Mouse (Mus musculus) embryo, embryonic 9.5 days (tissue): ENCODE data around the gene Epb41.

Experiments used
- DNase-seq: peaks from one replicate; pipeline ENCODE4 v3.0.0-alpha.2; 2017; ENCODE audit errors: extremely low spot score

The Epb41 gene

DNA sequence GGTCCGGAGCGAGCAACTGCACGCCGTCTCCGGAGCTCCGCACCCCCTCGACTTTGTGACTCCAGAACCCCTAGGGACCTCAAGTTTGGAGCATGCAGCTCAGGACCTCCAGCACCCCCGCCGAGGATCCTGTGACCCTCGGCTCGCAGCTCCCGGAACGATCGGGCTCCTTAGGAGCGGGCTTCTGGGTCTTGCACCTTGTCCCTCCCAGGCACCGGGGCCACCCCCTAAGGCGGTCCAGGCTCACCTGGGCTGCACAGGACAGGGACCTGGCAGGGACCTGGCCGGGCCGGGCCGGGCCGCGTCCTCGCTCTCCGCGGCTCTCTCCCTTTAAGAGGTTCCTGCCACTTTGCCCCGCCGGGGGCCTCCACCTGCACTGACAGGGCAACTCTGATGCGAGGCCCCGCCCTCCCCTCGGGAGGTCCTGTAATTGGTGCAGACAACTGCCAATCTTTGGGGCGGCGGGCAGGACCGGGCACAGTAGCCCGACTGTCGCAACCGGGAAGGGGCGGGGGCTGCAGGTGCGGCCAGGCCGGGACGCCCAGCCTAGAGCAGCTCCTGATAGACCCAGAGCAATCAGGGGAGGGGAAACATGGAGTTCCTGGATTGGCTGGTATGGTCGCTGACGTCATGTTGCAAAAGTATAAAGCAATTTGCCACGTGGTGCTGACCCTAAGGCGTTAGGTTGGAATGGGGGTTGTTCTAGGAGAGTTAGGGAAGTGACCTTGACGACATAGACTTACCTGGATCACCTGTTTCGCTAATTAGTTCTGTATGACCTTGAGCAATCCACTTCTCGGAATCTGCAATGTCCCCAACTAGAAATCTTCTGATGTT lies at the start of gene Epb41:
TSS of gene Epb41 (minus strand) at position 389 of the 837 bp plus-strand sequence.
- DNase-seq, result peak; percentile 99

DNA sequence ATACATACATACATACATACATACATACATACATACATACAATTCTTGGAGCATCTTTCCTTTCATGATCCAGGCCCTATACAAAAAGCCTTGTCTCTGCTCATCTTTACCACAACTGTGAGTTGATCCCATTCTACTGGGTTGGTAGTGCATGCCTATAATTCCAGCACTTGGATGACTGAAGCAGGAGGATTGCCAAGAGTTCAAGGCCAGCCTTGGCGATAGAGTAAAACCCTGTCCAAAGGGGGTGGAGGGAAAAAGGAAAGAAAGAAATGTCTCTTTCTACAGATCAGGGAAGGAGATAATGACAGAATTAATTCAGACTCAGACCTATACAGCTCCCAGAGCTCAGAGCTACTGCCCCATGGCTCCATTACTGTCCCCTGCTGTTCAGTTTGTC lies 48.0 kb upstream of the Epb41 start:
- no peak for DNase-seq

- no peak for DNase-seq
Observed at GRCm38 (mm10) chr4:132121674-132122073, 46.6 kb upstream of the Epb41 start.

DNA sequence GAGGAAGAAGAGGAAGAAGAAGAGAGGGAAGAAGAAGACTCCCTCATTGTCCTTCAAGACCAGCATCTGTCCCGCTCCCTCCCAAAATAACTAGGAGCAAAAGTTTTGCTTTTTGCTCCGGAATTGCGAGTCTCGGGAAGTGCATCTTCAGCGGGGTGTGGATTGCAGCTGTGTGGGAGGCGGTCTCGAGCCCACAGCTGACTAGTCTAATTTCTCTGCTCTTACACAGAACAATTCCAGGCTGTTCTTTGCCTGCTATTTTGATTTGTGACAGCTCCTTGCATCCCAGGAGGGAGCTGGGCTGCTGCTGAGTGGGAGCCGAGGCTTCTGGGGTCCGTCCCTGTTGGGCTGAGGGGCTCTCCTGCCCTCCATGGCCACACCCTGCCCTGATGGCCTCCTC lies 44.4 kb upstream of the Epb41 start:
- DNase-seq, result no peak

DNA sequence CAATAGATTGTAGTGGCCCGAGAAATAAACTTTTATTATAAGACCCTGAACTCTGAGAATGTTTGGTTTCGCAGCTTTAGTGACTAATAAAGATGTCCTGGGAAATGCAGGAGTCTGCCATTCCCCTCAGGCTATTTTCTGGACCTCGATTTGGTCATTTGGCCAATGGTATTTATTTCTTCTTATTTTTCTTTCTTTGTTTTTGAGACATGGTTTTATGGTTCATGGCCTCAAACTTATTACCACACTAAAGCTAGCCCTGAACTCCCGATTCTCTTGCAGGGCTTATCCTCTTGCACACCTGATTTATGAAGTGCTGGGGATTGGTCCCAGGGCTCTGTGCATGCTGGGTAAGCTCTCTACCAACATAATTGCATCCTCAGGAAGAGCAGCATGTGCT lies 41.2 kb upstream of the Epb41 start:
- no peak for DNase-seq

GRCm38 (mm10) chr4:132113411-132114095 lies 38.4 kb upstream of the Epb41 start:
- DNase-seq, result peak; percentile 12

GRCm38 (mm10) chr4:132111227-132111626 lies 36.1 kb upstream of the Epb41 start:
- DNase-seq, result no peak

- DNase-seq, result no peak
Observed at GRCm38 (mm10) chr4:132108221-132108620, 33.1 kb upstream of the Epb41 start.

DNA sequence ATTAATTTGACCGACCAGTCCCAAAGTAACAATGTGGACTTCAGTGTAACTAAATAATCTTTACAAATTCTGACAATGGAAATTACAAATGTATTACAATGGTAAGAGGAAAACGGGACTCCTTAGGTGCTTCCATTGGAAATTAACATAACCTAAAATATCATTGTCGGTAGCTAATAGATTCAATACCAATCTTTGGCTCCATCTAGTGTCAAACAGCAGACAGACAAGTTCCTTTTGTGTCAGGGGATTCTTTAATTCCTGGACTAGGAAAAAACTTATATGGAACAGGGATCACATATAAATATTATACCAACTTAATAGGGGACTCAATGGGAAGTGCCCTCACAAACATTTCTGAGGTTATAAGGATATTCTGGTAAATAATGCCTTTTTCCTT lies 26.0 kb upstream of the Epb41 start:
- DNase-seq, result no peak

DNA sequence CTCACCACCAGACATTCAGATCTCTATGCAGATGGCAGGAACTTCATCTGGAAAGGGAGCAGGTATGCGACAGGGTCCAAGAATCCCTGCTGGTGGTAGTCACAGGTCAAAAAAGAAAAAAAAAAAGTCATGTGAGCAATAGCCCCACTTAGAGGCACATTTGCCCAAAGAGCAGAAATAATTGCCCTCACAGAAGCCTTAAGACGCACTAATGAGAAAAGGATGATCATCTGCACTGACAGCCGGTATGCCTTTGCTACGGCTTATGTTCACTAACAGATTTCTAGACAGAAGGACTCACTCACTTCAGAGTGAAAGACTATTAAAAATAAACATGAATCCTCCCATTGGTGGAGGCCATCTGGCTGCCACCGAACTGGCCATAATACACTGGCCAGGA lies 24.4 kb upstream of the Epb41 start:
- no peak for DNase-seq

DNA sequence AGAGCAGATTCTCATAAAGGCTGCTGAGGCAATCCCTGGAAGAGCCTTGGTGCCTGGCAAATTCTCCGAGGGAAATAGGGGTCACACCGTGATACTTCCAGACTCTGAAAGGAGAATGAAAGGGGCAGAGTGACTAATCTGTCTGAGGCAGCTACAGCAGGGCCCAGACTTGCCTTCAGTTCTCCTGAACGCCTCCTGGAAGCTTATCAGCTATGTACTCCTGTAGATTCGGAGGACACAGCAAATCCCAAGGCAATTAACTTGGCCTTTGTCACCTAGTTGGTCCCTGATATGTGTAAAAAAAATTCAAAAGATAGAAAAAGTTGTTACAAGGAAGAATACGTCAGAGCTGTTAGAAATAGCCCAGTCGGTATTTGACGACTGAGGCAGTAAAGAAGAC lies 19.9 kb upstream of the Epb41 start:
- no peak for DNase-seq

- DNase-seq, result no peak
Observed at GRCm38 (mm10) chr4:132093928-132094327, 18.8 kb upstream of the Epb41 start.

- no peak for DNase-seq
Observed at GRCm38 (mm10) chr4:132093136-132093535, 18.0 kb upstream of the Epb41 start.

- DNase-seq, result peak; percentile 64
Observed at GRCm38 (mm10) chr4:132088921-132089320, 13.8 kb upstream of the Epb41 start.

DNA sequence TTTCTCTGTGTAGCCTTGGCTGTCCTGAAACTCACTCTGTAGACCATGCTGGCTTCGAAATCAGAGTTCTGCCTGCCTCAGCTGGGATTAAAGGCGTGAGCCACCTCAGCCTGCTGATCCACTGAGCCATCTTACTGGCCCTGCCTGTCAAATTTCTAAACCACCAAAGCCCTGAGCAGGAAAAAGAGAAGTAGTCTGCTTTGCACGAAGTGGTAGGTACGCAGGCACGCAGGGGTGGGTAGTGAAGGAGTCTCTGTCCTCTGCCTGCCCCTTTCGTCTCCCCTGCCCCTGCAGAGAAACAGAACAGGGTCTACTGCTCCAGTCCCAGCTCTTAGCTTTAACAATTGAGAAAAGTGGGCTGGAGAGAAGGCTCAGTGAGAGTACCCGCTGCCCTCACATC lies 10.0 kb upstream of the Epb41 start:
- DNase-seq, result no peak

DNA sequence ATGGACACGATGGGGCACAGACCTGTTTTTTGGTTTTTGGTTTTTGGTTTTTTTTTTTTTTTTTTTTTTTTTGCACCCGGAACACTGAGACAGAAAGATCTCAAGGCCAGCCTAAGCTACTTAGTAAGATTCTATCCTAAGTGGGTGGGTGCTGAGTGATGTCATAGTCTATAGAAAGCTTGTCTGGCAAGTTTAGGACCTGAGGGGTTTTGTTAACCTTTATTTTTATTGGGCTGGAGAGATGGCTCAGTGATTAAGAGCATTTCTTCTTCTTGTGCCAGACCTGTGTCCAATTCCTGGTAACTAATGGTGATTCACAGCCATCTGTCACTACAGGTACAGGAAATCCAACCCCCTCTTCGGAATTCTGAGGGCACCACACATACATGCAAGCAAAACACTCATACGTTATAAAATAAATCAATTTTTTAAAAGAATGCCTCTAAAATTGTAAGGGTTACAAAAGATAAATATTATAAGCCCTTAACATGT lies 5.4 kb upstream of the Epb41 start:
- no peak for DNase-seq

DNA sequence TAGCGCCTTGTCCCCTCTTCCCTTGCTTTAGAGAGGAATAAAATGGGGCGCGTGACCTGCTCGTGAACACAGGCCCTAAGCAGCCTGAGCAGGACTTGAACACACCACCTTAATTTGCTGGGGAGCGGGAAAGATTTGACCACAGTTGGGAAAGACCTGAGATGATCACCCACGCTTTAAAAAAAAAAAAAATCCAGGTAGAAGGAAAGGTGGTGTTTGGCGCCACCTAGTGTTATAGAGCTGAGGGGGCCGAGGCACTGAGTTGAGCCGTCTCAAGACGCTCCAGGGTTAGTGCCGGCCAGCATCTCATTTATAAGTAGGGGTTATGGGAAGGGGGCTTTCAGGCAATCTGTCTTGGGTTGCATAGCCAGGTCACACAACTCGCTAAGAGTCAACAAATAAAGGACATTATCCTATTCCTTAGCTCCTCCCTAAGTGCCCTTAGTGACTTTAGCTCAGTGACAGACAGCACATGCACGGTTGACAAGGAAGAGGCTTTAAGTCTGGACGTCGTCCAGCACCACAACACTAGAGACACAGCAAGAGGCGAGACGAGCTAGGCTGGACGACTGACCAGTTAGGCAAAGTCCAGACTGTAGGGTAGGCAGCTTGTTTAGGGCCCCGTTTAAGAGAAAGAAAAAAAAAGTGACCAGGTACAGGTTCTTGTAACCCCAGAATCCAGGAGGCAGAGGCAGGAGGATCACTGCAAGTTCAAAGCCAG lies 4.6 kb upstream of the Epb41 start:
- peak; percentile 73 for DNase-seq

GRCm38 (mm10) chr4:132078296-132078714 lies 3.2 kb upstream of the Epb41 start:
- no peak for DNase-seq

- no peak for DNase-seq
Observed at GRCm38 (mm10) chr4:132077445-132077844, 2.3 kb upstream of the Epb41 start.

GRCm38 (mm10) chr4:132076480-132077405 lies 1.6 kb upstream of the Epb41 start:
- DNase-seq, result peak; percentile 28

- no peak for DNase-seq
Observed at GRCm38 (mm10) chr4:132075796-132076195, 675 bp upstream of the Epb41 start.
